Mouse (Mus musculus): ENCODE data around the gene Mvb12b. TPM values are rescaled to one million over a fixed set of nuclear protein-coding genes. Genes with fewer than 3 reads are reported as not detected.

The Mvb12b gene
- total and polyA plus RNA-seq, 2 experiments, result 0.83 to 2.7 TPM

DNA sequence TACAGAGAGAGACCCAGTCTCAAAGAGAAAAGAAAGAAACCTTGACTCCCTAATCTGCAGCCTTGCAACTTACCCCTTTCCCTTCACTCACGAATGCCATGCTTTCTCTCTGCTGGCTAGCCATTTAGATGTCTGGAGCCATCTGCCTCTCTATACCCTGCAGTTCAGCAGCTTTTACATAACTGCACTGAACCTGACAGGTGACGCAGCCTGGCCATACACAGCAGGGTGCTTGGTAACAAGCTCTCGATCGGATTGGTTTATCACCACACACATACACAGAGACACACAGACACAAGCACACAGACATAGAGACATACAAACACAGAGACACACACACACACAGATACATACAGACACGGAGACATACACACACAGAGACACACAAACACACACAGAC lies 67.7 kb downstream of the Mvb12b start:
- Histone ChIP-seq H3K4me1 (ENCODE audit: control insufficient read depth, insufficient read depth, low read length) (no peaks in the 10 kb centered on the region), H3K27me3 (ENCODE audit: control insufficient read depth, insufficient read depth, low read length) (no peaks in the 10 kb centered on the region), H3K27ac (replicated peaks; ENCODE audit: insufficient read depth, low read depth, low read length) (no peak overlapping the region), H3K79me2 (ENCODE audit: control insufficient read depth, insufficient read depth, low read length) (no peaks in the 10 kb centered on the region), H3K4me3 (ENCODE audit: insufficient read depth, low read depth, low read length) (no peak overlapping the region), H3K36me3 (ENCODE audit: control insufficient read depth, insufficient read depth, low read length) (no peaks in the 10 kb centered on the region), H3K9ac (ENCODE audit: low read depth, low read length) (no peak overlapping the region)
- TF ChIP-seq POLR2A (IDR thresholded peaks at IDR 0.05; ENCODE audit: extremely low read depth, insufficient read depth, low read length) (no peak), CTCF (IDR thresholded peaks at IDR 0.05; ENCODE audit: low read depth, low read length) (no peak)
- 96% methylated on average over 5 of the region's 5 CpGs for WGBS
- no peak for DNase-seq (ENCODE audit: extremely low read depth, low read depth, low spot score)

DNA sequence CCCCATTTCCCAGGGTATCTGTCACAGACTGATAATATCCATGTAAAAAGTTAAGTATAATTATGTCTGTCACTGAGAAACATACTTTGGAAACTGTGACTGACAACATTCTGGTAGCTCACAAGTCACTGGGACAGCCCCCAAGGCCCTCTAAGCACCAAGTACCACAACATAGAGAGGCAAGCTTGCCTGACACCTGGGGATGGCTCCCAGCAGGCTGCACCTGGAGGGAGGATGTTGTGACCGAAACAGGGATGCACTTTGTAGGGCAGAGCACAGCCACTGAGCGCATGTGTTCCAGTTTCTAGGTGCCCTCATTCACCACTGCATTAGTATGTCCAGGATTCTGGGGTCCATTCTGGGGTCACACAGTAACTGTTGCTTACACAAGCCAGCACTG lies 69.4 kb downstream of the Mvb12b start:
- H3K4me1 ChIP-seq (ENCODE audit: control insufficient read depth, insufficient read depth, low read length), result no peaks in the 10 kb centered on the region
- H3K27ac ChIP-seq (replicated peaks; ENCODE audit: insufficient read depth, low read depth, low read length), result no peak overlapping the region
- H3K9ac ChIP-seq (ENCODE audit: low read depth, low read length), result no peak overlapping the region
- WGBS, result 96% methylated on average over 2 of the region's 2 CpGs
- no peak for DNase-seq (ENCODE audit: extremely low read depth, low read depth, low spot score)
- TF ChIP-seq CTCF (IDR thresholded peaks at IDR 0.05; ENCODE audit: low read depth, low read length), result no peak
- H3K4me3 ChIP-seq (ENCODE audit: insufficient read depth, low read depth, low read length), result no peak overlapping the region
- H3K36me3 ChIP-seq (ENCODE audit: control insufficient read depth, insufficient read depth, low read length), result no peaks in the 10 kb centered on the region
- H3K27me3 ChIP-seq (ENCODE audit: control insufficient read depth, insufficient read depth, low read length), result no peaks in the 10 kb centered on the region
- H3K79me2 ChIP-seq (ENCODE audit: control insufficient read depth, insufficient read depth, low read length), result no peaks in the 10 kb centered on the region

DNA sequence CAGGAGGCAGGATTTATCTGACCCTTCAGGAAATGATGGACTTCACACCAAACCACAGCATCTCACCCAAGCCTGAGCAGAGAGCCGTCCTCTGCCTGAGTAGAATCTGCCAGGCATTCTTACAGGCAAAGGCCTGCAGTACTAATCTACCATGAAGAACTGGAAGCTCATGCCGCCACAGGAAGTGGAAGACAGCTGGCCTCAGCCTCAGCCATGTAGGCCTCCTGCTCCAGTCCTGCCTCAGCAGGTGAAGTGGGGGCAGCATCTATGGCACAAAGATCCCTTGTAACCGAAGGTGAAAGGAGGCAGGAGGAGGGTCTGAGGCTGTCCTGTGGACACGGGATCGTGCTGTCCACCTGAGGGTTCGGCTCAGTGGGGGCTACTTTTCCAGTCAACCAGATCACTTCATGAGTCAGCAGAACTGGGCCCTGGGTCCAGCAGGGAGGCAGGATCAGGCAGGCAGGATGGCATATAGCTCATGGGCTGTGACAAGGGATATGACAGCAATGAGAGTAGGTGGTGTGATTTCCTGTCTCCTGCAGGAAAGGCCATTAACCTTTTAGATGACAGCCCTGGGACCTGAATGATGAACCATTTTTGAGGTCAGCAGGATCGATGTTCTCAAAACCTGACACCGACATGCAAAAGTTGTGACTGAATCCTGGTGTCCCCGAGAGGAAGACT lies 69.9 kb downstream of the Mvb12b start:
- no peak overlapping the region for H3K4me3 ChIP-seq (ENCODE audit: insufficient read depth, low read depth, low read length)
- TF ChIP-seq CTCF (IDR thresholded peaks at IDR 0.05; ENCODE audit: low read depth, low read length) (no peak), POLR2A (IDR thresholded peaks at IDR 0.05; ENCODE audit: extremely low read depth, insufficient read depth, low read length) (no peak)
- WGBS, result 84% methylated on average over 9 of the region's 9 CpGs
- H3K27ac ChIP-seq (replicated peaks; ENCODE audit: insufficient read depth, low read depth, low read length), result no peak overlapping the region
- H3K9ac ChIP-seq (ENCODE audit: low read depth, low read length), result no peak overlapping the region
- H3K79me2 ChIP-seq (ENCODE audit: control insufficient read depth, insufficient read depth, low read length), result no peaks in the 10 kb centered on the region
- no peaks in the 10 kb centered on the region for H3K27me3 ChIP-seq (ENCODE audit: control insufficient read depth, insufficient read depth, low read length)
- H3K36me3 ChIP-seq (ENCODE audit: control insufficient read depth, insufficient read depth, low read length), result no peaks in the 10 kb centered on the region
- DNase-seq (ENCODE audit: extremely low read depth, low read depth, low spot score), result no peak
- no peaks in the 10 kb centered on the region for H3K4me1 ChIP-seq (ENCODE audit: control insufficient read depth, insufficient read depth, low read length)

DNA sequence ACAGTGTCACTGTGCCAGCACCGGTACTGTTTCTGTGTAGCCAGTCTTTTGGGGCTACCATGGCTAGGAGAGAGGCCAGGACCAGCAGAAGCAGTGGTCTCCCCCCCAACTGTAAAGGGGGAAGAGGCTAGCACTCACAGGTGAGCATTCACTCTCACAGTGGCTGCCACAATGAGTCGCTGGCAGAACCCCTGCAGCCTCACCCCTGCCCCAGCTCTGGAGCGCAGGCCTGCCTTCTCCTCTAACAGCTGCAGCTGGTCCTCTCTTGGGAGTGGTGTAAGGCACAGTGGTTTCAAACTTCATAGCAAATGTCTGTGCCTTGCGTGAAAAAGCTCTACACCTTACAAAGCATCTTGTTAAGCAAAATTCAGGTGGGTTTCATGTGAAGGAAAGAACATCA lies 70.7 kb downstream of the Mvb12b start:
- no peaks in the 10 kb centered on the region for H3K36me3 ChIP-seq (ENCODE audit: control insufficient read depth, insufficient read depth, low read length)
- no peaks in the 10 kb centered on the region for H3K4me1 ChIP-seq (ENCODE audit: control insufficient read depth, insufficient read depth, low read length)
- no peak for DNase-seq (ENCODE audit: extremely low read depth, low read depth, low spot score)
- H3K27me3 ChIP-seq (ENCODE audit: control insufficient read depth, insufficient read depth, low read length), result no peaks in the 10 kb centered on the region
- H3K9ac ChIP-seq (ENCODE audit: low read depth, low read length), result no peak overlapping the region
- 89% methylated on average over 4 of the region's 4 CpGs for WGBS
- TF ChIP-seq POLR2A (IDR thresholded peaks at IDR 0.05; ENCODE audit: extremely low read depth, insufficient read depth, low read length), result no peak
- no peak for TF ChIP-seq CTCF (IDR thresholded peaks at IDR 0.05; ENCODE audit: low read depth, low read length)
- H3K79me2 ChIP-seq (ENCODE audit: control insufficient read depth, insufficient read depth, low read length), result no peaks in the 10 kb centered on the region
- no peak overlapping the region for H3K4me3 ChIP-seq (ENCODE audit: insufficient read depth, low read depth, low read length)
- no peak overlapping the region for H3K27ac ChIP-seq (replicated peaks; ENCODE audit: insufficient read depth, low read depth, low read length)

DNA sequence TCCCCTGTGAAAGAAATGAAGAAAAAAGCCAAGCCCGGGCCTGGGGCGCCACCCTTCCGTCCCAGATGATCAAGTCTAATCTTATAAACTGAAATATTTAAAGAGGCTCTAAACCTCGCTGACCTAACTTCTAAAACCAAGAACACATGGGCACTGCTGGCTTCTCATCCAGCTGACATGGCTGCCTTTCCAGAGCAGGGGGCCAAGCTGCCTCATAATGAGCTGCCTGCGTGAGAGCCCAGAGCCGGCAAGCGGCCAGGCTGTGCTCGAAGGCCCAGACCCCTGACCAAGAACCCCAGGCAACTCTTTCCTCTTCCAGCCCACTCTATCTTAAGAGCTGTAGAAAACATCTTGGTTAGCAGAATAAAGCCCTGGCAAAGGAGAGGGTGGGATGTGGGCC lies 73.2 kb downstream of the Mvb12b start:
- H3K36me3 ChIP-seq (ENCODE audit: control insufficient read depth, insufficient read depth, low read length), result no peaks in the 10 kb centered on the region
- H3K27ac ChIP-seq (replicated peaks; ENCODE audit: insufficient read depth, low read depth, low read length), result no peak overlapping the region
- no peaks in the 10 kb centered on the region for H3K79me2 ChIP-seq (ENCODE audit: control insufficient read depth, insufficient read depth, low read length)
- no peak for DNase-seq (ENCODE audit: extremely low read depth, low read depth, low spot score)
- H3K9ac ChIP-seq (ENCODE audit: low read depth, low read length), result no peak overlapping the region
- TF ChIP-seq POLR2A (IDR thresholded peaks at IDR 0.05; ENCODE audit: extremely low read depth, insufficient read depth, low read length) (no peak), CTCF (IDR thresholded peaks at IDR 0.05; ENCODE audit: low read depth, low read length) (no peak)
- H3K4me1 ChIP-seq (ENCODE audit: control insufficient read depth, insufficient read depth, low read length), result no peaks in the 10 kb centered on the region
- H3K4me3 ChIP-seq (ENCODE audit: insufficient read depth, low read depth, low read length), result no peak overlapping the region
- 92% methylated on average over 8 of the region's 8 CpGs for WGBS
- H3K27me3 ChIP-seq (ENCODE audit: control insufficient read depth, insufficient read depth, low read length), result no peaks in the 10 kb centered on the region

DNA sequence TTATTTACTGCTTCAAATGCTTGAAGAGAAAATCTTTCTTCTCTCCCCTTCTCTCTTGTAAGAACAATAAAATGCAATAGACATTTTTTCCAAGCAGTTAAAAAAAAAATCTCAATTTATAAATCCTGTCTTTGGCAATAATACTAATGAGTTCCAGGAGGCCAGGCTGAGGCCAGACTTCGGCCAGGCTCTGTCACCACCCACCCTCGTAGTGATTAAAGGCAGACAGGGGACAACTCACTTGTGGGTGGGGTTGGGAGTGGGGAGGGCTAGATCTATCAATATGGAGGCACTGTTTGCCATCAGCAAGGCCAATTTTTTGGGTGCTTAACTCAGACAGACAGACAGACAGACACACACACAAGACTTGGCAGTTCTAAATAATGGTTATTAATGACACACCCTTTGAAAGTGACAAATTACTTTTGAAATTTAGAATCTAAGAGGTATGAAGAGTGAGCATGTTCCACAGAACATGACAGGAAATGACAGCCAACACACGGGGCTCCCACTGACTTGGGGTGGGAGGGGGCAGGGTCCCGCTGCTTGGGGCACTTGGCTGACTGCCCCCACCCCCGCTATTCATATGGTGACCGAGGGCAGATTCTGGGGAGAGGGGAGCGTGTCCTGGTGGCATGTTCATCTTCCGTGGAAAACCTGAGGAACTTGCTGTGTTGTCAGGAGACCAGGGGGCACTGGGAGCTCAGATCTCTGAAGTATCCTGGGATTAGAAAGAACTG lies 74.1 kb downstream of the Mvb12b start:
- Histone ChIP-seq H3K27me3 (ENCODE audit: control insufficient read depth, insufficient read depth, low read length) (no peaks in the 10 kb centered on the region), H3K79me2 (ENCODE audit: control insufficient read depth, insufficient read depth, low read length) (no peaks in the 10 kb centered on the region), H3K4me3 (ENCODE audit: insufficient read depth, low read depth, low read length) (no peak overlapping the region), H3K36me3 (ENCODE audit: control insufficient read depth, insufficient read depth, low read length) (no peaks in the 10 kb centered on the region), H3K27ac (replicated peaks; ENCODE audit: insufficient read depth, low read depth, low read length) (no peak overlapping the region), H3K9ac (ENCODE audit: low read depth, low read length) (no peak overlapping the region), H3K4me1 (ENCODE audit: control insufficient read depth, insufficient read depth, low read length) (no peaks in the 10 kb centered on the region)
- 81% methylated on average over 8 of the region's 8 CpGs for WGBS
- DNase-seq (ENCODE audit: extremely low read depth, low read depth, low spot score), result no peak
- TF ChIP-seq POLR2A (IDR thresholded peaks at IDR 0.05; ENCODE audit: extremely low read depth, insufficient read depth, low read length) (no peak), CTCF (IDR thresholded peaks at IDR 0.05; ENCODE audit: low read depth, low read length) (no peak)
